Mouse (Mus musculus): ENCODE results near the gene Hsd11b2. TPM values are rescaled to one million over a fixed set of nuclear protein-coding genes. Genes with fewer than 3 reads are reported as not detected.

The Hsd11b2 gene
- polyA plus RNA-seq, 2 experiments: 0.42 to 1.1 TPM

DNA sequence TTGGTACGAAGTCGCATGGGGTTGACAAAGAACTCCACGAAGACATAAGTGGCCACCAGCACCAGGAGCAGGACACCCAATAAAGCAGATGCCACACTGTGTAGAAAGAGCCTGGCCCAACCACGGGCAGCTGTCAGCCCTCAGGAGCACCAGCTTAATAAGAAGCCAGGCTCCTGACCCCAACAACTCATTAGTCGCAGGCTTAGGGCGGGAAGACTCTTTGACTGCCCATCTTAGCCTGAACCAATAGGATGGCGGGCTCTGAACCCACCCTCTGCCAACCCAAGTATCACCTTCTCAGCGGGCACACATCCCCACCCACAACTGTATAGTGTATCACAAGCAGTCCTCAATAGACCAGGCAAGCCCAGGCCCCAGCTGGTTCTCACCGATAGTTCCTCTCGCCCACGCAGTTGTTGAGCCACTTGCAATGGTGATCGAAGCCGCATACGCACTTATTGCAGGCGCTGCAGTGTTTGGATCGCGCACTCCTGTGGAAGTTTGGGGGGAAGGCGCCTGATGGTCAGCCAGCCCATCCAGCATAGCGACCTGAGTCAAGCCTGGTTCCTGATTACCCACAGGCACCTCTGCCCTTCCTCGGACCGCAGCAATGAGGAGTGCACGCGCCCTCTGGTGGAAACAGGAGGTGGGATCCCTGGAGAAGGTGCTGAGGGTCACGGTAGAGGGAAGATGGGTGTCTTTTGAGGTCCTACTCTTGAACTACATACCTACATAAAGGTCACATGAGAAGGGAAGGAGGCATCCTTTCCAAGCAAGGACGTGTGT lies 41.7 kb upstream of the Hsd11b2 start:
- Histone ChIP-seq H3K4me1 (replicated peaks; ENCODE audit: control insufficient read depth in 2 of 2, insufficient read depth in 2 of 2, low read length in 1 of 2) (peaks cover 0 to 2% of the 10 kb centered on the region in 2 experiments; a peak in 1 of 4 replicates), H3K4me2 (ENCODE audit: low read depth) (no peak overlapping the region), H3K27ac (no peak overlapping the region), H3K9ac (replicated peaks) (no peak overlapping the region), H3K27me3 (ENCODE audit: control insufficient read depth, insufficient read depth, low read length) (peaks cover 34% of the 10 kb centered on the region), H3K9me3 (ENCODE audit: control insufficient read depth, low read length) (no peaks in the 10 kb centered on the region), H3K36me3 (replicated peaks; ENCODE audit: control insufficient read depth, insufficient read depth, low read depth) (no peaks in the 10 kb centered on the region), H3K4me3 (ENCODE audit: insufficient read depth in 1 of 2, low read depth in 2 of 2, low read length in 2 of 2) (no peak overlapping the region)
- DNase-seq (ENCODE audit: low read depth in 3 of 3, low spot score in 3 of 3) (no peak), ATAC-seq (ENCODE audit: insufficient read depth) (no peak)
- WGBS (ENCODE audit: insufficient replicate concordance): 43% methylated on average over 25 of the region's 25 CpGs
- TF ChIP-seq EP300 (IDR thresholded peaks at IDR 0.05; ENCODE audit: low read depth): no peak
- peak; percentile 96 for TF ChIP-seq CTCF (IDR thresholded peaks at IDR 0.05; ENCODE audit: low read depth)

GRCm38 (mm10) chr8:105477792-105478191 lies 40.8 kb upstream of the Hsd11b2 start:
- DNase-seq (ENCODE audit: low read depth in 3 of 3, low spot score in 3 of 3): no peak
- Histone ChIP-seq H3K4me3 (ENCODE audit: insufficient read depth in 1 of 2, low read depth in 2 of 2, low read length in 2 of 2) (no peak overlapping the region), H3K9me3 (ENCODE audit: control insufficient read depth, low read length) (no peaks in the 10 kb centered on the region), H3K4me2 (ENCODE audit: low read depth) (no peak overlapping the region), H3K9ac (replicated peaks) (no peak overlapping the region), H3K36me3 (replicated peaks; ENCODE audit: control insufficient read depth, insufficient read depth, low read depth) (no peaks in the 10 kb centered on the region), H3K4me1 (replicated peaks; ENCODE audit: control insufficient read depth in 2 of 2, insufficient read depth in 2 of 2, low read length in 1 of 2) (peaks cover 0 to 2% of the 10 kb centered on the region in 2 experiments; a peak in 1 of 4 replicates), H3K27ac (no peak overlapping the region), H3K27me3 (ENCODE audit: control insufficient read depth, insufficient read depth, low read length) (peaks cover 24% of the 10 kb centered on the region)
- no peak for ATAC-seq (ENCODE audit: insufficient read depth)
- TF ChIP-seq EP300 (IDR thresholded peaks at IDR 0.05; ENCODE audit: low read depth) (no peak), CTCF (IDR thresholded peaks at IDR 0.05; ENCODE audit: low read depth) (no peak)
- WGBS (ENCODE audit: insufficient replicate concordance): 81% methylated on average over 3 of the region's 3 CpGs

GRCm38 (mm10) chr8:105481013-105481412 lies 37.5 kb upstream of the Hsd11b2 start:
- ATAC-seq (ENCODE audit: insufficient read depth) (no peak), DNase-seq (ENCODE audit: low read depth in 3 of 3, low spot score in 3 of 3) (no peak)

GRCm38 (mm10) chr8:105481453-105481852 lies 37.1 kb upstream of the Hsd11b2 start:
- 58% methylated on average over 6 of the region's 6 CpGs for WGBS (ENCODE audit: insufficient replicate concordance)
- Histone ChIP-seq H3K27ac (no peak overlapping the region), H3K4me2 (ENCODE audit: low read depth) (no peak overlapping the region), H3K9ac (replicated peaks) (no peak overlapping the region), H3K36me3 (replicated peaks; ENCODE audit: control insufficient read depth, insufficient read depth, low read depth) (no peaks in the 10 kb centered on the region), H3K4me3 (ENCODE audit: insufficient read depth in 1 of 2, low read depth in 2 of 2, low read length in 2 of 2) (no peak overlapping the region), H3K9me3 (ENCODE audit: control insufficient read depth, low read length) (no peaks in the 10 kb centered on the region), H3K27me3 (ENCODE audit: control insufficient read depth, insufficient read depth, low read length) (no peaks in the 10 kb centered on the region), H3K4me1 (replicated peaks; ENCODE audit: control insufficient read depth in 2 of 2, insufficient read depth in 2 of 2, low read length in 1 of 2) (no peaks in the 10 kb centered on the region)
- no peak for TF ChIP-seq EP300 (IDR thresholded peaks at IDR 0.05; ENCODE audit: low read depth)
- peak; percentile 77 for TF ChIP-seq CTCF (IDR thresholded peaks at IDR 0.05; ENCODE audit: low read depth)
- DNase-seq (ENCODE audit: low read depth in 3 of 3, low spot score in 3 of 3): peak in 1 of 3 experiments; percentile 28
- ATAC-seq (ENCODE audit: insufficient read depth): no peak

More at GRCm38 (mm10) chr8:105481013-105481412, 37.5 kb upstream of the Hsd11b2 start:
- Histone ChIP-seq H3K9ac (replicated peaks) (no peak overlapping the region), H3K36me3 (replicated peaks; ENCODE audit: control insufficient read depth, insufficient read depth, low read depth) (no peaks in the 10 kb centered on the region), H3K4me1 (replicated peaks; ENCODE audit: control insufficient read depth in 2 of 2, insufficient read depth in 2 of 2, low read length in 1 of 2) (no peaks in the 10 kb centered on the region), H3K27ac (no peak overlapping the region), H3K9me3 (ENCODE audit: control insufficient read depth, low read length) (no peaks in the 10 kb centered on the region), H3K4me2 (ENCODE audit: low read depth) (no peak overlapping the region), H3K4me3 (ENCODE audit: insufficient read depth in 1 of 2, low read depth in 2 of 2, low read length in 2 of 2) (no peak overlapping the region), H3K27me3 (ENCODE audit: control insufficient read depth, insufficient read depth, low read length) (no peaks in the 10 kb centered on the region)
- 26% methylated on average over 2 of the region's 2 CpGs for WGBS (ENCODE audit: insufficient replicate concordance)
- TF ChIP-seq CTCF (IDR thresholded peaks at IDR 0.05; ENCODE audit: low read depth) (no peak), EP300 (IDR thresholded peaks at IDR 0.05; ENCODE audit: low read depth) (no peak)

DNA sequence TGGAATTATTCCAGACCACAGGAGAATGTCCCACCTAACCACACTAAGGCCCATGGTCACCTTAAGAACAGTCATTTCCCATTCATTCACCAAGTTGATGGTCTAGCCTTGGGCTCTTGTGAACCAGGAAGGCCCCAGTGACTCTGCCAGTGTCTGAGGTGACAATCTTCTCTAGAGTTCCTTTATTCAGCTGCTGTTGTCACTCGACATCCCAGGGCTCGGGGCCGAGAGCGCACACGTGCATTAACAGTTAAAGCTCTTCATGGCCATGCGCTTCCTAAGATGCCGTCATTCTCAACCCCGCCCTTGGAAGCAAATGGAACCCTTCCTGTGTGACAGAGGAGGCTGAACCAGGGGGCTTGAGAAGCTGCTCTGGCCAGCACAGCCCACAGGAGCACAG lies 36.4 kb upstream of the Hsd11b2 start:
- no peak for DNase-seq (ENCODE audit: low read depth in 3 of 3, low spot score in 3 of 3)
- no peak for ATAC-seq (ENCODE audit: insufficient read depth)
- no peak overlapping the region for H3K4me2 ChIP-seq (ENCODE audit: low read depth)
- H3K4me3 ChIP-seq (ENCODE audit: insufficient read depth in 1 of 2, low read depth in 2 of 2, low read length in 2 of 2): no peak overlapping the region
- 76% methylated on average over 8 of the region's 8 CpGs for WGBS (ENCODE audit: insufficient replicate concordance)
- H3K27ac ChIP-seq: no peak overlapping the region
- H3K27me3 ChIP-seq (ENCODE audit: control insufficient read depth, insufficient read depth, low read length): no peaks in the 10 kb centered on the region
- no peak overlapping the region for H3K9ac ChIP-seq (replicated peaks)
- H3K36me3 ChIP-seq (replicated peaks; ENCODE audit: control insufficient read depth, insufficient read depth, low read depth): no peaks in the 10 kb centered on the region
- H3K4me1 ChIP-seq (replicated peaks; ENCODE audit: control insufficient read depth in 2 of 2, insufficient read depth in 2 of 2, low read length in 1 of 2): no peaks in the 10 kb centered on the region
- no peaks in the 10 kb centered on the region for H3K9me3 ChIP-seq (ENCODE audit: control insufficient read depth, low read length)
- TF ChIP-seq CTCF (IDR thresholded peaks at IDR 0.05; ENCODE audit: low read depth): no peak
- no peak for TF ChIP-seq EP300 (IDR thresholded peaks at IDR 0.05; ENCODE audit: low read depth)

All from liver, embryonic 14.5 days (tissue).